Mouse (Mus musculus) heart, adult 8-10 months (tissue): Measurements from ENCODE around the gene Ptpn14. TPM values are rescaled to one million over a fixed set of nuclear protein-coding genes. Genes with fewer than 3 reads are reported as not detected.

Experiments
- DNase-seq: peaks from one replicate; pipeline ENCODE4 v3.0.0; 2022; ENCODE audit warnings: low spot score
- total RNA-seq, 4 experiments: library from RNA; stranded (reverse); gene quantifications; 2 replicates each; pipeline ENCODE4 v1.2.4; 2022

The Ptpn14 gene
- total RNA-seq, 4 experiments from 2014 or later: 31.2 to 35.9 (median 33.9) TPM

- no peak for DNase-seq
Observed at GRCm38 (mm10) chr1:189808453-189808852, 80.4 kb downstream of the Ptpn14 start.

GRCm38 (mm10) chr1:189811778-189812177, 83.7 kb downstream of the Ptpn14 start:
- DNase-seq: no peak

GRCm38 (mm10) chr1:189814385-189814784, 86.3 kb downstream of the Ptpn14 start:
- DNase-seq: no peak

GRCm38 (mm10) chr1:189817089-189817488, 89.0 kb downstream of the Ptpn14 start:
- no peak for DNase-seq

GRCm38 (mm10) chr1:189817810-189818209, 89.7 kb downstream of the Ptpn14 start:
- DNase-seq: peak; percentile 78

- DNase-seq: no peak
Observed at GRCm38 (mm10) chr1:189820111-189820510, 92.0 kb downstream of the Ptpn14 start.

GRCm38 (mm10) chr1:189824436-189824835, 96.4 kb downstream of the Ptpn14 start:
- DNase-seq: no peak

- no peak for DNase-seq
Observed at GRCm38 (mm10) chr1:189830391-189830790, 102.3 kb downstream of the Ptpn14 start.

- DNase-seq: no peak
Observed at GRCm38 (mm10) chr1:189830797-189831232, 102.7 kb downstream of the Ptpn14 start.

GRCm38 (mm10) chr1:189833351-189833750, 105.3 kb downstream of the Ptpn14 start:
- DNase-seq: no peak

GRCm38 (mm10) chr1:189834166-189834565, 106.1 kb downstream of the Ptpn14 start:
- DNase-seq: no peak

- no peak for DNase-seq
Observed at GRCm38 (mm10) chr1:189846319-189846718, 118.3 kb downstream of the Ptpn14 start.

- DNase-seq: peak; percentile 29
Observed at GRCm38 (mm10) chr1:189849550-189849949, 121.5 kb downstream of the Ptpn14 start.

GRCm38 (mm10) chr1:189852051-189852450, 124.0 kb downstream of the Ptpn14 start:
- DNase-seq: no peak

- DNase-seq: no peak
Observed at GRCm38 (mm10) chr1:189852456-189852855, 124.4 kb downstream of the Ptpn14 start.

- DNase-seq: no peak
Observed at GRCm38 (mm10) chr1:189854646-189855045, 126.6 kb downstream of the Ptpn14 start.

GRCm38 (mm10) chr1:189855739-189856138, 127.7 kb downstream of the Ptpn14 start:
- no peak for DNase-seq

- DNase-seq: no peak
Observed at GRCm38 (mm10) chr1:189858377-189858776, 130.3 kb downstream of the Ptpn14 start.

GRCm38 (mm10) chr1:189860112-189860941, 132.3 kb downstream of the Ptpn14 start:
- DNase-seq: no peak

- DNase-seq: no peak
Observed at GRCm38 (mm10) chr1:189860942-189861315, 132.9 kb downstream of the Ptpn14 start.

GRCm38 (mm10) chr1:189863727-189864126, 135.7 kb downstream of the Ptpn14 start:
- DNase-seq: no peak

- no peak for DNase-seq
Observed at GRCm38 (mm10) chr1:189864301-189864700, 136.2 kb downstream of the Ptpn14 start.

GRCm38 (mm10) chr1:189864846-189865560, 136.9 kb downstream of the Ptpn14 start:
- no peak for DNase-seq
